Mouse (Mus musculus) bone marrow, adult 2 months (tissue): ENCODE results near the gene Cd3eap.
A peak's percentile ranks its signal among the peaks of the same experiment; 100 is the strongest.

ENCODE experiments used
- CTCF ChIP-seq: fragments of 200-500 bp; IDR thresholded peaks from 2 replicates; pipeline ENCODE4 v1.5.1; 2011; ENCODE audit warnings: low read length, control low read depth; ENCODE audit not compliant: control insufficient read depth, insufficient read depth
- POLR2A ChIP-seq: fragments of 200-500 bp; IDR thresholded peaks from 2 replicates; pipeline ENCODE4 v1.6.1; 2011; ENCODE audit warnings: low read depth, mild to moderate bottlenecking, control low read depth, low read length, borderline replicate concordance; ENCODE audit not compliant: control insufficient read depth

GRCm38 (mm10) chr7:19316451-19317161 is 42.7 kb downstream of the Cd3eap start:
- TF ChIP-seq POLR2A (peak; percentile 31; the same call in 1 of the 2 replicates), CTCF (no peak)
